Mouse (Mus musculus) thymus, postnatal 14 days (tissue): ENCODE data around the gene Tfpi.

ENCODE experiments used
- DNase-seq: peaks from one replicate; pipeline ENCODE4 v3.0.0; 2021

Tfpi gene

DNA sequence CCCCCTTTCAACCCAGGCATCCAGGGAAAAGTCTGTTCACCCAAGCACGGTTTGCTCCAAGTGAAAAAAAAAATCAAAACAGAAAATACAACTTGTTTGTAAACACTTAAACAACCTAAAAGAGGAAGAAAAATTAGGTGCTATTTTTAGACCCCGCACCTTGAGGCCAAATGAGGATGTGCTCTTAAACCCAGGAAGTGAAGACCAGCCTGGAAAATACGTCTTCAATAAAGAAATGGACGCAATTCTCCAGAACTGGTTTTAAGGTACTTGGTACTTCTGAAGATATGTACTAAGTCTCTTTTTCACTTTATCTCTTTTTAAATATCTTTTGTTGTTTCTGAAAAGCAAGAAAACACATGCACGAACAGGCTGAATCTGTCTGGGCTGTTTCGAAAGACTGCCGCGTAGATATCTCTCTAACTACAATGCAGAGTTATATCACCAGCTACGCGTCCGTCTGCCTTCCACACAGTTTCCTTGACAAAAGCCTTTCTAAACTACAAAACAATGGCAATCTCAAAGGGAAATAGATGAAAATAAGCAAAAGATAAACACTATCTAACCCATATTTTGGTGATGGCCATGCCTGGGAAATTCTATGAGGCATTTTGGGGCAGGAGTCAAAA, 89.1 kb downstream of the Tfpi start:
- no peak for DNase-seq

DNA sequence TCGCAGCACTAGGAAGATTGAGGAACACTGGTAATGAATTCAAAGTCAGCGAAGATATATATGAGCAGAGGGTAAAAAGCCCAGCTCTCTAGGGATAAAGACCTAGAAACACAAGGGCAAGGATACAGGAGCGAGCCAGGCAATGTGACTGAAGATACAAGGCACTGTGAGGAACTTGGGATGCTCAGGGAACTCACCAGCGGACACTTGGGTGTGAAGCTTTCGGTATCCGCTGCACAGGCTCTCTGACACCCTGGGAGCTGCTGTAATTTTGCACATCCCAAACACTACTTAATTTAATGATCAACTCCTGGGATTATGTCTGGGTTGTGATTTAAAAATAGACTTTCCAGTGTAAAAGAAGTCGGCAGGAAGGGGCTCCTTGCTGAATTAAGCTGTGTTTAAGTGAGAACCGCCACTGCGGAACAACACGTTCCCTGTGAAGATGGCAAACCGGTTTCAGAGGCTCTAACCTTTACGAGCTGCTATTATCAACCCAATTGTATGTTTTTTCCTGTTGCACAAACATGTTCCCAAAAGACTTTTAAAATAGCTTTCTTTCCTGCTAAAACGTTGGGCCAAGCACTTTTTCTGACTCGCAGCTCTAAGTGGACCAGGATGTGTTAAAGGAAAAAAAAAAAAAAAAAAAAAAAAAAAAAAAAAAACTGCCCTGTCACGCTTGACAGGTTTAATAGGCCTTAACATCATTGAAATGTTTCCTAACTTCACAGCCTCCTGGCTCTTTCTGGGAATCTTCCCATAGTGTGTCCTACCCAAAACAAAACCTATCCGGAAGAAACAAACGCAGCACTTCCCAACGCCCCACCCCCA, 89.8 kb downstream of the Tfpi start:
- no peak for DNase-seq

DNA sequence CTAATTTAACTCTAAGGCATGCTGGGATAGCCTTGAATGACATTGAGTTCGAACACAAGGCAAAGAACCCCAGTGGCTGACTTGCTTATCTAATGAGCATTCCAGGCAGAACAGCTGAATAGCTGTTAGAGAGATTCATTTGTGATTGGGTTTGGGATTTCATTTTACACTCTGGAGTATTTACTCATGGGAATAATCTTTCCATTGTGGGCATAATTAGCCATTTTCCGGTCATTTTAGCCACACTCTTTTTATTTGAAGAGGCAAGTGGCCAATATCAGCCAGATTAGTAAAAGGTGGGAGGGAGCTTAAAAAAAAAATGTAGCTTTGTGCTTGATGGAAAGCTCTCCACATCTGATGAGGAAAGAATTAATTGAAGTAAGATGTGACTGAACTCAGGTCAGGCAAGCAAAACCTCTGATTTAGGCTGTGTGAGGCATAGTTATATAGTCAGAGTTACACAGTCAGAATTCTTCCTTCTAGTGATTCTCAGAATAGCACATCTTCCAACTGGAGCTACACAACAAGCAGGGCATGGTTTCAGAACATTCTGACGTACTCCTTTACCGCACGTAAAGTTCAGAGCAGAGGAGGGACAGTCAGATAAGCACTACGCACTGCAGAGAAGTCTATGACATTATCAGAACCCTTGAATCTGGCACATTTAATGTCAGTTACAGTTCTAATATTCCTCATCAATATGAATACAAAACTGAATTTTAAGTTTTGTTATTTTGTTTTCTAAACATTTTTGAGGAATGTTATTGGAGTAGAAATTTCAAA, 91.5 kb downstream of the Tfpi start:
- no peak for DNase-seq

DNA sequence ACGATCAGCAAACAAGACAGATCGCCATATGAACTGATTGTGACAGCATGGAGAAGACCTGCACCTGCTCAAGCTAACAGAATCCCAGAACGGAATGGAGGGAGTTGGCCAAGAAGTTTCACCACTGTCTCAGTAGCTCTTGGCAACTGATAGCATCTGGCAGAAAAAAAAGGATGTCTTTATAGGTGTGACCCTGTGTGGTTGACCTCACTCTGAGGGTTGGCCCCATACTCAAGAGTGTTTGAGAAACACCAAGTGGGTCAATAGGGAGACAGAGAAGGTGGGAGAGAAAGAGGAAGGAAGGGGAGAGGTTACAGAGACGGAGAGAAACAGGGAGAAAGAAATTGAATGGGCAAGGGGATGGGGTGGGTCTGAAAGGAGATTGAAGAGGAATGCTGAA, 92.7 kb downstream of the Tfpi start:
- DNase-seq = no peak
